Mouse (Mus musculus) midbrain, embryonic 10.5 days (tissue): ENCODE data around the gene Vav2. TPM values are rescaled to one million over a fixed set of nuclear protein-coding genes. Genes with fewer than 3 reads are reported as not detected.
A peak's percentile ranks its signal among the peaks of the same experiment; 100 is the strongest.

ENCODE experiments used
- DNase-seq: peaks from one replicate; pipeline ENCODE4 v3.0.0-alpha.2; 2017; ENCODE audit warnings: low spot score
- H3K27ac ChIP-seq: fragments of 300-500 bp; sonication (generic); replicated peaks from 2 replicates; pipeline ENCODE4 v1.5.1; 2016; ENCODE audit warnings: mild to moderate bottlenecking
- H3K27me3 ChIP-seq: fragments of 300-500 bp; sonication (generic); 2 replicates; pipeline ENCODE4 v1.6.1; 2016; ENCODE audit warnings: low read depth, mild to moderate bottlenecking; ENCODE audit not compliant: poor library complexity, severe bottlenecking
- H3K36me3 ChIP-seq: fragments of 300-500 bp; sonication (generic); 2 replicates; pipeline ENCODE4 v1.6.1; 2016; ENCODE audit warnings: mild to moderate bottlenecking, moderate library complexity
- H3K4me1 ChIP-seq: fragments of 300-500 bp; sonication (generic); 2 replicates; pipeline ENCODE4 v1.6.1; 2016
- H3K4me3 ChIP-seq: fragments of 300-500 bp; sonication (generic); 2 replicates; pipeline ENCODE4 v1.5.1; 2016; ENCODE audit warnings: mild to moderate bottlenecking, moderate library complexity
- H3K9me3 ChIP-seq: fragments of 300-500 bp; sonication (generic); replicated peaks from 2 replicates; pipeline ENCODE4 v1.6.1; 2016; ENCODE audit warnings: mild to moderate bottlenecking
- WGBS: fragments of 180-500 bp; shearing (Covaris S2); methylation state at CpG from one replicate; pipeline ENCODE4 v1.1.7; 2016; 5-methylcytosine and 5-hydroxymethylcytosine counted together
- polyA plus RNA-seq: library from polyadenylated mRNA; unstranded; fragments of >200 nt; fragmentation: Nextera tagmentation; extraction: Ambion mirVana; gene quantifications from 2 replicates; pipeline ENCODE4 v1.2.1, GENCODE M21; 2016

Gene Vav2
- polyA plus RNA-seq, 1 experiment from 2014 or later = 11.4 TPM

DNA sequence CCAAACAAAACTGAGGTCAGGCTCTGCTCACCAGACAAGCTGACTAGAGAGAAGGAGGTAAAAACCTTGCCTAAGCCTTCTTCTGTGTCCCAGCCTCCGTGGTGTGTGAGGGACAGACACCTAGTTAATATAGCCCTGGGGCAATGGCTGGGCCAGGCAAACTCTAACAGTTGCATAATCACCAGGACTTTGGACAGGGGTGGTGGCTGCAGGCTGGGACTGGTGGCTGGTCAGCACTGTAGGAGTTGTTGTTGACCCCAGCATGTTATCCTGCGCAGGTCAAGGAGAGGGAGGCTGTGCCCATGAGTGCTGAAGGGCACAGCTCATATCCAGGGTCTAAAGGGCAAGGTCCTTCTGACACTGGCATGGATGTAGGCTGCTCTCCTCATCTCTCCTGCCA is 178.6 kb downstream of the Vav2 start, which contains the start of gene Sardh:
Sardh (minus strand) TSS at position 127 of the 400 bp plus-strand sequence.
- H3K27ac ChIP-seq = no peak within 1 kb of the TSS
- 85% methylated on average over 2 of the region's 2 CpGs for WGBS
- DNase-seq = no peak
- peaks cover 20% of the 10 kb centered on the region for H3K4me1 ChIP-seq
- H3K36me3 ChIP-seq = no peaks in the 10 kb centered on the region
- H3K4me3 ChIP-seq = no peak within 1 kb of the TSS
- no peaks in the 10 kb centered on the region for H3K9me3 ChIP-seq
- H3K27me3 ChIP-seq = no peaks in the 10 kb centered on the region

DNA sequence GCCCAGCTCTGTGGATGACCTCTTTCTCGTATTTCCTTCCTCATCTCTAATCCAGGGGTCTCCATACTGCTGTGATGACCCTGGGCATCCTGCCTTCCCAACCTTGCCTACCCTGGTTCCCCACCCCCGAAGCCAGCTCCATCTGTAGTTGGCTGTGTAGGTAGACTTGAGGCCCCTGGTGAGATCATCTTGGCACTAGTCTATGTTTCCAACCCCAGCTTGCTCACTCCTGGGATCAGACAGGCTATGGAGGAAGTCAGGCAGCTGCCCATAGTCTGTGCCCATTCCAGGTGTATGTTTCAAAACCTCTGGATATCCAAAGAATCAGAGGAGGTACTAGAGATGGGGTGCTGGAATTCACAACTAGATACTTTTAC is 179.4 kb downstream of the Vav2 start:
- Histone ChIP-seq H3K27ac (no peak overlapping the region), H3K4me1 (peaks cover 20% of the 10 kb centered on the region), H3K4me3 (no peak overlapping the region), H3K36me3 (no peaks in the 10 kb centered on the region), H3K9me3 (no peaks in the 10 kb centered on the region), H3K27me3 (no peaks in the 10 kb centered on the region)
- no peak for DNase-seq
- 73% methylated on average over 2 of the region's 2 CpGs for WGBS

DNA sequence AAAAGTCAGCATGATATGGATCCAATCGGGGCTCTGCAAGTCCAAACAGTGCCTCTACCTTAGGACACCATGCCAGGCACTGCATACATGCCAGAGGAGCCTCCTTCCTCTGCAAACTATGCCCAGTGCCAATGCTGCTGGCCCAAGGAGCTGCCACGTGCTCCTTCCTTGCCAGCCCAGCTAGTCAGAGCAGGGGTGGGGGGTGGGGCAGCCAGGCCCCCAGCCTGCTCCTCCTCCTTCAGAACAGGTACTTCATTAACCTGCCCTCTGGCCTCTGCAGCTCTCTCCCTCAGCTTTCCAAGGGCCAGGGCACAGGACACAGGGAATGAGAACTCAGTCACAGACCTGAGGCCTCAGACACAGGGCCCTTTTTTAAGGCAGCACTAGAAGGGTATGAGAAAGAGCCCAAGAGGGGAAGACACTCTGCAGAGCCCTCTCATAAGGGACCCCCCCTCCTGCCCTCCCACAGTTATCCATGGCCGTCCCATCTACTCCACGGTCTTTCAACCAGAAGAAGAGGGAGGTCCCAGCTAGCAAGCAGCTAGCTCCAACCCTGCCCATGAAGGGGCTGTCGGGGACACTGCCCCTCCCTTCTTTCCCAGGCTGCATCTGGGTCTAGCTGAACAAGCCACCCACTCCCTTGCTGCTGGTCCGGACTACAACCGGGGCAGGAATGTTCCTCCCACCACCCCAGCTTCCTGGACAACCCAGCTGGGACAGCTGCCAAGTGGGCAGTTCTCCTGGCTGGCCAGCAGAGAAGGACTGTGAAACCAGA is 179.9 kb downstream of the Vav2 start:
- H3K4me1 ChIP-seq = peaks cover 20% of the 10 kb centered on the region
- H3K27me3 ChIP-seq = no peaks in the 10 kb centered on the region
- no peak overlapping the region for H3K27ac ChIP-seq
- WGBS = 60% methylated on average over 7 of the region's 7 CpGs
- no peaks in the 10 kb centered on the region for H3K9me3 ChIP-seq
- no peak for DNase-seq
- no peaks in the 10 kb centered on the region for H3K36me3 ChIP-seq
- no peak overlapping the region for H3K4me3 ChIP-seq

GRCm38 (mm10) chr2:27245947-27246346 is 180.9 kb downstream of the Vav2 start:
- Histone ChIP-seq H3K27ac (no peak overlapping the region), H3K36me3 (no peaks in the 10 kb centered on the region), H3K4me1 (peaks cover 20% of the 10 kb centered on the region), H3K27me3 (no peaks in the 10 kb centered on the region), H3K4me3 (no peak overlapping the region), H3K9me3 (no peaks in the 10 kb centered on the region)
- no peak for DNase-seq
- 71% methylated on average over 7 of the region's 7 CpGs for WGBS

DNA sequence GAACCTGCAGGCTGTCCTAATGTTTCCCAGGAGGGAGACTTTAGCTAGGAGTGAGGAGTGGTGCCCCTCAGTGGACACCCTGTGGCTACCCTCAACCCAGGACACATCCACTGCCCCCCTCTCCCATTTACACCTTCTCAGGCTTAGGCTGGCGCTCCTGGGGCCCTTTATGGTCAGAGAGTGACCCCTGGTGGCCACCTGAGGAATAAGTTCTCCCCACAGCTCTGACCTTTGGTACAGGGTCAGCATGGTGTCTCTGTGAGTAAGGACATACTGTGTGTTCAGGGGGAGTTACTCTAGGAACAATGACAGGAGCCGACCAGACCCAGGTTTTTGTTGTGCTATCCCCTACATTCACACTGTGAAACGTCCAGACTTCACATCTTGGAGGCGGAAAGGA is 189.5 kb downstream of the Vav2 start:
- H3K36me3 ChIP-seq = no peaks in the 10 kb centered on the region
- peaks cover 10% of the 10 kb centered on the region for H3K27me3 ChIP-seq
- H3K27ac ChIP-seq = no peak overlapping the region
- whole genome bisulfite sequencing = 21% methylated on average over 4 of the region's 4 CpGs
- DNase-seq = peak; percentile 62
- H3K4me3 ChIP-seq = no peak overlapping the region
- peaks cover 3% of the 10 kb centered on the region; the same call in 1 of the 2 replicates for H3K4me1 ChIP-seq
- H3K9me3 ChIP-seq = no peaks in the 10 kb centered on the region

DNA sequence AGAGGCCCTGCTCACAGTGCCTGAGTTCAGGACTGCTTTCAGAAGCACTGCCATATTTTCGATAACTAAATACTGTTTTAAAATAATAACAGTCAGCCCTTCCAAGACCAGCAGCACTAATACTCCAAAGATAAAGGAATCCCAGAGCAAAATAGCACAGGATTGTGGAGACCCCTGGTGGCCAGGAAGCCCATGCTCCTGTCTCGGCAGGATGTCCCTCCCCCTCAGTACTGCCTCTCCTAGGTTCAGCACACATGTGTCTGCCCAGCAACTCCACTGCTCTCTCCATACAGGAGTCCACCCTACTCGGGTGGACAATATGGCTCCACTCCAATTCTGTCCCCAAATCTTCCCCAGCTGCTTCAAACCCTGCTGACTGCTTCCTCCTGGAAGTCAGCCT is 191.1 kb downstream of the Vav2 start:
- DNase-seq = peak; percentile 54
- Histone ChIP-seq H3K36me3 (no peaks in the 10 kb centered on the region), H3K9me3 (no peaks in the 10 kb centered on the region), H3K27me3 (peaks cover 10% of the 10 kb centered on the region), H3K4me3 (no peak overlapping the region), H3K27ac (no peak overlapping the region), H3K4me1 (peaks cover 7% of the 10 kb centered on the region; the same call in 1 of the 2 replicates)
- 20% methylated on average over 3 of the region's 3 CpGs for WGBS

DNA sequence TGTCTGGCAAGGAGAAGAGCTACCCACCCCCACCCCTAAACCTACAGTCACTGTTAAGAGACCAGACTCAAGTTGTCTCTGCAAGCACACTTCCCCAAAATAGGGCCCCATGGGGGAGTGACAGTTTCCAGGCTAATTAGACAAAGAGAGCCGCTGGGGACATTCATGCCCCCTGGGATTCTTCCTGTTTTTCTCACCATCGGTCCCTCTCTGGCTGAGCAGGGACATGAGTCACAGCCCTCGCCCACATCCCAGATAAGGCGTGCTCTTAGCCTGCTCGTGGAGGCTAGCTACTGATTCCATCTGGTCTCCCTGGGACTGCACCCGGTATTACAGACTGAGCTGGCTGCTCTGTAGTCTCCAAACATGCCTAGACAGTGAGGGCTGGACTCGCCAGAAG is 194.5 kb downstream of the Vav2 start:
- H3K9me3 ChIP-seq = no peaks in the 10 kb centered on the region
- DNase-seq = no peak
- peak overlapping the region; percentile 39 for H3K27ac ChIP-seq
- 34% methylated on average over 7 of the region's 7 CpGs for WGBS
- H3K27me3 ChIP-seq = peaks cover 10% of the 10 kb centered on the region
- H3K36me3 ChIP-seq = no peaks in the 10 kb centered on the region
- H3K4me1 ChIP-seq = peaks cover 7% of the 10 kb centered on the region; the same call in 1 of the 2 replicates
- no peak overlapping the region for H3K4me3 ChIP-seq

DNA sequence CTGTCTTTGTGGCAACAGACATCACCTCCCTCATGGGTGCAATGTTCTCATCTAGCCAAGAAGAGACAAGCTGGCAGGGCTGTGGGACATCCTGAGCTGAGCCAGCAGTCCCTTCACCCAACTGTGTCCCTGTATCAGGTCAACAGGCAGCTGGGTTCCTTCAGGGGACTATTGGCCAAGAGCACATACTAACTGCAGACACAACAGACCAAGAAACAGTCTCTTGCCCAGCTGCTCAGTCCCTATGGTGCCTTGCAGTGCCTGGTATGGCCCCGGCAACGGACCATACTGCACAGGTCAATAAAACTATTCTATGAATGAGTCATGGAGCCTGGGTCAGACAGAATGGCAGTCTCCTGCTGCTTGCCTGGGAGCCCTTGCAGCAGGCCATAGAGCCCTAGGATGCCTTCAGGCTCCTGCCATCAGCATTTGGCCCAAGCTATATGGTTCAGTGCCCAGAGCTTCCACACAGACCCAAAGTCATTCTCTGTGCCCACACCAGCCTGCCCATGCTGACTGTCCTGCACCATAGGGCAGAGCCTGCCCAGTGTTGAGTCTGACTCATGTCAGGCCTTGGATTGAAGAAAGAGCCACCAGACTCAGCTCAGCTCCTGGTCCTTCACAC is 197.2 kb downstream of the Vav2 start:
- Histone ChIP-seq H3K27me3 (no peaks in the 10 kb centered on the region), H3K4me3 (no peak overlapping the region), H3K4me1 (peaks cover 15% of the 10 kb centered on the region), H3K9me3 (no peaks in the 10 kb centered on the region), H3K36me3 (no peaks in the 10 kb centered on the region), H3K27ac (no peak overlapping the region)
- no peak for DNase-seq
- WGBS = 94% methylated on average over 2 of the region's 2 CpGs

DNA sequence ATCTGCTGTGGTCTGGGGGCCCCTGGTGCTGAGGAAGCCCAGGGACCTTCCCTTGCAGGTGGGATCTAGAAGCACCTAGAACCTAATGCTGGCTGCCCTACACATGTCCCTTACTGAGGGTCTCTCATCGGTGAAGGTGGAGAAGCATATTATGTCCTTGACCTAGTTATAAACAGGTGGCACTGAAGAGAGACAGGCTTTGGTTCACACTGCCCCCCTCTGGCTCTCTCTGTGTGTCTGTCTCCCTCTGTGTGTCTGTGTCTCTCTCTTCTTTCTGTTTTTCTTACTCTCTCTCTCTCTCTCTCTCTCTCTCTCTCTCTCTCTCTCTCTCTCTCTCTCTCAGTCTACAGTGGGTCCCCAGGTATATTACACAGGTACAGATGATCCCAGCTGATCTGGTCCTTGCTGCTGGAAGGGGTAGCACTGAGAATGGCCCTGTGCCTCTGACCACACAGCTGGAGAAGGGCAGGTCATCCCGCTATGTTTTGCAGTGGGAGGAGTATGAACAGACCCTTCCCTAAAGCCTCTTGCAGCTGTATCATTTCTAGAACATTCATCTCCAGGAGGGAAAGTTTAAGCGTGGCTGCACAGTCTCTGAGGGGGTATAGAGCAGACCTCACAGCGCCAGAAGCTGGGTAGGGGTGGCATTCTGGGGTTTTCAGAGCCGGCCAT is 197.9 kb downstream of the Vav2 start:
- Histone ChIP-seq H3K27ac (no peak overlapping the region), H3K36me3 (no peaks in the 10 kb centered on the region), H3K4me1 (peaks cover 15% of the 10 kb centered on the region), H3K4me3 (no peak overlapping the region), H3K27me3 (no peaks in the 10 kb centered on the region), H3K9me3 (no peaks in the 10 kb centered on the region)
- 83% methylated on average over 5 of the region's 5 CpGs for WGBS
- DNase-seq = no peak

DNA sequence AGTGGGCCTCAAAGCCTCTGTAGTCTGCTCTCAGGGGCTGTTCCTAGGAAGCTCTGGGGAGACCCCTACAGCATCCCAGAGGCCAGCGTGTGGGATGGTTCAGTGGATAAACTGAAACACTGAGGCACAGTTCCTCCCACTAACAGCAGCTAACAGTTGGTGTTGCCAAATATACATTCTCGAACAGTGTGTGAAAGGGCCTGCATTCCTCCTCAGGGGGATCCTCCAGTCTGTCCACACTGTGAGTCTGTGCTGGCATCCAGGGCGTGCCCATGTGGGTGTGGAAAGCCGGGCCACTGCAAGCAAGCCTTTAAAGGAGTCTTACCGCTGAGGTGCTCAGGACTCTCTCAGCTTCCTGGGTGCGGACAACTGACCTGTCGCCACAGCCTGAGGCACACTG is 200.3 kb downstream of the Vav2 start:
- no peak for DNase-seq
- no peak overlapping the region for H3K27ac ChIP-seq
- whole genome bisulfite sequencing = 72% methylated on average over 7 of the region's 7 CpGs
- no peaks in the 10 kb centered on the region for H3K36me3 ChIP-seq
- H3K4me1 ChIP-seq = peaks cover 8% of the 10 kb centered on the region
- H3K27me3 ChIP-seq = no peaks in the 10 kb centered on the region
- H3K4me3 ChIP-seq = no peak overlapping the region
- no peaks in the 10 kb centered on the region for H3K9me3 ChIP-seq

DNA sequence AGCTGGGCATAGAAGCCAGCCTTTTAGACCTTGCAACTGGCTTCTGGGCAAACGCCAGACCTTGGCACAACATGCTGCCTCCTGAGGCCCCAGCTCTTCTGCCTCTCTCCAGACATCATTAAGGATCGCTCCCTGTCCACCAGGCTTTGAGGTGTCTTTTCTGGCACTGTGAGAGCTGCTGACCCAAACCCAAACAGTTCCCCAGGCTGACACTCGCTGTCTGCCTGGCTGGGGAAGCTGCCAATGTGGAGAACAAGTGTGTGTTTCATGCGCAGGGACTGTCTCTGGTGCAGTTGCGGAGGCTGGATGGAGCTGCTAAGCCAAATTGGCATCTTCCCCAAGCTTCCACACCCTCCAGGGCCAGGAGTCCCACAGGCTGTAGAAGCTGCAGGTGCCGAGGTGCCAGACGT is 203.8 kb downstream of the Vav2 start:
- H3K27ac ChIP-seq = no peak overlapping the region
- H3K4me3 ChIP-seq = no peak overlapping the region
- no peaks in the 10 kb centered on the region for H3K36me3 ChIP-seq
- H3K9me3 ChIP-seq = no peaks in the 10 kb centered on the region
- no peak for DNase-seq
- 92% methylated on average over 7 of the region's 7 CpGs for WGBS
- H3K4me1 ChIP-seq = peaks cover 8% of the 10 kb centered on the region
- no peaks in the 10 kb centered on the region for H3K27me3 ChIP-seq

DNA sequence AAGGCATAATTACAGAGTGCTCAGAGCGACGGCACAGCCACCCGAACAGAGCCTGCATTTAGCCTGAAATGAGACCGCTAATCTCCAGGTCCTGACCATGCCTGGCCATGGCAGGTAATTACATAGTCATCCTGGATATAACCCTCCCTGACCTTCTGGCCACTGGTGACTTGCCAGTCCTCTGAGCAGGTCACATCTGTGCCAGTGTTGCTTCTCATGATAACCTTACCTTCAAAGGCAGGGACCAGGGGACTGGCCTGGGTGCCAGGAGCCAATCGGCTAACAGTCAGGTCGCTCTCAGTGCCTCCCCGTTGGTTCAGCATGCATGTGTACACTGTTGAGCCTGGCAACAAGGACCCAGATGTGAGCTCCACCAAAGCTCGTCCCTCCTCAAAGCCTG is 208.3 kb downstream of the Vav2 start:
- Histone ChIP-seq H3K9me3 (no peaks in the 10 kb centered on the region), H3K36me3 (no peaks in the 10 kb centered on the region), H3K27me3 (no peaks in the 10 kb centered on the region), H3K4me1 (no peaks in the 10 kb centered on the region), H3K4me3 (no peak overlapping the region), H3K27ac (no peak overlapping the region)
- 90% methylated on average over 8 of the region's 8 CpGs for WGBS
- DNase-seq = no peak

- H3K27me3 ChIP-seq = no peaks in the 10 kb centered on the region
- H3K9me3 ChIP-seq = no peaks in the 10 kb centered on the region
- H3K27ac ChIP-seq = no peak overlapping the region
- no peak for DNase-seq
- 83% methylated on average over 2 of the region's 2 CpGs for WGBS
- no peaks in the 10 kb centered on the region for H3K36me3 ChIP-seq
- no peak overlapping the region for H3K4me3 ChIP-seq
- no peaks in the 10 kb centered on the region for H3K4me1 ChIP-seq
Observed at GRCm38 (mm10) chr2:27218121-27218544, 208.7 kb downstream of the Vav2 start.
